Mouse (Mus musculus): ENCODE data around the gene Adgrb3. TPM values are rescaled to one million over a fixed set of nuclear protein-coding genes. Genes with fewer than 3 reads are reported as not detected.

The Adgrb3 gene
- polyA plus RNA-seq, 1 experiment, result 1.0 TPM

GRCm38 (mm10) chr1:25598941-25599340 lies 230.6 kb downstream of the Adgrb3 start:
- H3K27ac ChIP-seq (ENCODE audit: insufficient read depth, low read length), result no peak overlapping the region

GRCm38 (mm10) chr1:25588568-25589118 lies 240.9 kb downstream of the Adgrb3 start:
- TF ChIP-seq CTCF (IDR thresholded peaks at IDR 0.05; ENCODE audit: low read depth, low read length), result no peak
- no peak for TF ChIP-seq POLR2A (IDR thresholded peaks at IDR 0.05; ENCODE audit: insufficient read depth, low read length)
- TF ChIP-seq EP300 (IDR thresholded peaks at IDR 0.05; ENCODE audit: insufficient read depth, low read depth, low read length), result no peak
- H3K9ac ChIP-seq (ENCODE audit: low read depth, poor library complexity, severe bottlenecking), result no peak overlapping the region
- no peak overlapping the region for H3K4me3 ChIP-seq (ENCODE audit: low read depth, low read length)
- no peaks in the 10 kb centered on the region for H3K36me3 ChIP-seq (ENCODE audit: control insufficient read depth, insufficient read depth, low read length, poor library complexity, severe bottlenecking)
- no peaks in the 10 kb centered on the region for H3K4me1 ChIP-seq (ENCODE audit: control insufficient read depth, insufficient read depth, low read length)
- H3K27me3 ChIP-seq (ENCODE audit: control insufficient read depth, insufficient read depth, low read length, poor library complexity, severe bottlenecking), result no peaks in the 10 kb centered on the region
- no peak overlapping the region for H3K27ac ChIP-seq (ENCODE audit: insufficient read depth, low read length)
- H3K9me3 ChIP-seq (replicated peaks; ENCODE audit: control insufficient read depth, insufficient read depth, low read length, poor library complexity, severe bottlenecking), result no peaks in the 10 kb centered on the region

More at GRCm38 (mm10) chr1:25598941-25599340, 230.6 kb downstream of the Adgrb3 start:
- no peaks in the 10 kb centered on the region for H3K27me3 ChIP-seq (ENCODE audit: control insufficient read depth, insufficient read depth, low read length, poor library complexity, severe bottlenecking)
- no peaks in the 10 kb centered on the region for H3K36me3 ChIP-seq (ENCODE audit: control insufficient read depth, insufficient read depth, low read length, poor library complexity, severe bottlenecking)
- no peak for TF ChIP-seq POLR2A (IDR thresholded peaks at IDR 0.05; ENCODE audit: insufficient read depth, low read length)
- no peak for TF ChIP-seq EP300 (IDR thresholded peaks at IDR 0.05; ENCODE audit: insufficient read depth, low read depth, low read length)
- TF ChIP-seq CTCF (IDR thresholded peaks at IDR 0.05; ENCODE audit: low read depth, low read length), result no peak
- H3K4me3 ChIP-seq (ENCODE audit: low read depth, low read length), result no peak overlapping the region
- H3K9me3 ChIP-seq (replicated peaks; ENCODE audit: control insufficient read depth, insufficient read depth, low read length, poor library complexity, severe bottlenecking), result no peaks in the 10 kb centered on the region
- H3K9ac ChIP-seq (ENCODE audit: low read depth, poor library complexity, severe bottlenecking), result no peak overlapping the region
- H3K4me1 ChIP-seq (ENCODE audit: control insufficient read depth, insufficient read depth, low read length), result no peaks in the 10 kb centered on the region

GRCm38 (mm10) chr1:25581698-25582097 lies 247.8 kb downstream of the Adgrb3 start:
- no peaks in the 10 kb centered on the region for H3K27me3 ChIP-seq (ENCODE audit: control insufficient read depth, insufficient read depth, low read length, poor library complexity, severe bottlenecking)
- TF ChIP-seq POLR2A (IDR thresholded peaks at IDR 0.05; ENCODE audit: insufficient read depth, low read length), result no peak
- no peak for TF ChIP-seq CTCF (IDR thresholded peaks at IDR 0.05; ENCODE audit: low read depth, low read length)
- no peak for TF ChIP-seq EP300 (IDR thresholded peaks at IDR 0.05; ENCODE audit: insufficient read depth, low read depth, low read length)
- no peak overlapping the region for H3K27ac ChIP-seq (ENCODE audit: insufficient read depth, low read length)
- H3K4me1 ChIP-seq (ENCODE audit: control insufficient read depth, insufficient read depth, low read length), result no peaks in the 10 kb centered on the region
- H3K36me3 ChIP-seq (ENCODE audit: control insufficient read depth, insufficient read depth, low read length, poor library complexity, severe bottlenecking), result no peaks in the 10 kb centered on the region
- H3K9me3 ChIP-seq (replicated peaks; ENCODE audit: control insufficient read depth, insufficient read depth, low read length, poor library complexity, severe bottlenecking), result no peaks in the 10 kb centered on the region
- H3K9ac ChIP-seq (ENCODE audit: low read depth, poor library complexity, severe bottlenecking), result no peak overlapping the region
- H3K4me3 ChIP-seq (ENCODE audit: low read depth, low read length), result no peak overlapping the region

- H3K4me3 ChIP-seq (ENCODE audit: low read depth, low read length), result no peak overlapping the region
- no peaks in the 10 kb centered on the region for H3K36me3 ChIP-seq (ENCODE audit: control insufficient read depth, insufficient read depth, low read length, poor library complexity, severe bottlenecking)
- no peaks in the 10 kb centered on the region for H3K9me3 ChIP-seq (replicated peaks; ENCODE audit: control insufficient read depth, insufficient read depth, low read length, poor library complexity, severe bottlenecking)
- TF ChIP-seq EP300 (IDR thresholded peaks at IDR 0.05; ENCODE audit: insufficient read depth, low read depth, low read length) (no peak), POLR2A (IDR thresholded peaks at IDR 0.05; ENCODE audit: insufficient read depth, low read length) (no peak), CTCF (IDR thresholded peaks at IDR 0.05; ENCODE audit: low read depth, low read length) (no peak)
- H3K27me3 ChIP-seq (ENCODE audit: control insufficient read depth, insufficient read depth, low read length, poor library complexity, severe bottlenecking), result no peaks in the 10 kb centered on the region
- no peaks in the 10 kb centered on the region for H3K4me1 ChIP-seq (ENCODE audit: control insufficient read depth, insufficient read depth, low read length)
- no peak overlapping the region for H3K9ac ChIP-seq (ENCODE audit: low read depth, poor library complexity, severe bottlenecking)
- no peak overlapping the region for H3K27ac ChIP-seq (ENCODE audit: insufficient read depth, low read length)
These were observed 251.7 kb downstream of the Adgrb3 start for GRCm38 (mm10) chr1:25577836-25578235.

GRCm38 (mm10) chr1:25576598-25576997 lies 252.9 kb downstream of the Adgrb3 start:
- Histone ChIP-seq H3K4me3 (ENCODE audit: low read depth, low read length) (no peak overlapping the region), H3K9me3 (replicated peaks; ENCODE audit: control insufficient read depth, insufficient read depth, low read length, poor library complexity, severe bottlenecking) (no peaks in the 10 kb centered on the region), H3K27ac (ENCODE audit: insufficient read depth, low read length) (no peak overlapping the region), H3K27me3 (ENCODE audit: control insufficient read depth, insufficient read depth, low read length, poor library complexity, severe bottlenecking) (no peaks in the 10 kb centered on the region), H3K36me3 (ENCODE audit: control insufficient read depth, insufficient read depth, low read length, poor library complexity, severe bottlenecking) (no peaks in the 10 kb centered on the region), H3K9ac (ENCODE audit: low read depth, poor library complexity, severe bottlenecking) (no peak overlapping the region), H3K4me1 (ENCODE audit: control insufficient read depth, insufficient read depth, low read length) (no peaks in the 10 kb centered on the region)
- no peak for TF ChIP-seq POLR2A (IDR thresholded peaks at IDR 0.05; ENCODE audit: insufficient read depth, low read length)
- no peak for TF ChIP-seq CTCF (IDR thresholded peaks at IDR 0.05; ENCODE audit: low read depth, low read length)
- TF ChIP-seq EP300 (IDR thresholded peaks at IDR 0.05; ENCODE audit: insufficient read depth, low read depth, low read length), result no peak

- Histone ChIP-seq H3K4me1 (ENCODE audit: control insufficient read depth, insufficient read depth, low read length) (no peaks in the 10 kb centered on the region), H3K27me3 (ENCODE audit: control insufficient read depth, insufficient read depth, low read length, poor library complexity, severe bottlenecking) (no peaks in the 10 kb centered on the region), H3K4me3 (ENCODE audit: low read depth, low read length) (no peak overlapping the region), H3K9me3 (replicated peaks; ENCODE audit: control insufficient read depth, insufficient read depth, low read length, poor library complexity, severe bottlenecking) (no peaks in the 10 kb centered on the region), H3K9ac (ENCODE audit: low read depth, poor library complexity, severe bottlenecking) (no peak overlapping the region), H3K27ac (ENCODE audit: insufficient read depth, low read length) (no peak overlapping the region), H3K36me3 (ENCODE audit: control insufficient read depth, insufficient read depth, low read length, poor library complexity, severe bottlenecking) (no peaks in the 10 kb centered on the region)
- TF ChIP-seq CTCF (IDR thresholded peaks at IDR 0.05; ENCODE audit: low read depth, low read length) (no peak), EP300 (IDR thresholded peaks at IDR 0.05; ENCODE audit: insufficient read depth, low read depth, low read length) (no peak), POLR2A (IDR thresholded peaks at IDR 0.05; ENCODE audit: insufficient read depth, low read length) (no peak)
These were observed 261.4 kb downstream of the Adgrb3 start for GRCm38 (mm10) chr1:25568096-25568495.
